Mouse (Mus musculus) right cerebral cortex, postnatal 10 days (tissue): ENCODE data around the gene Osgin1.

Experiments used
- DNase-seq, 2 experiments: peaks; one replicate each; pipeline ENCODE4 v3.0.0; 2021; ENCODE audit warnings: low spot score in 2 of 2

The Osgin1 gene

DNA sequence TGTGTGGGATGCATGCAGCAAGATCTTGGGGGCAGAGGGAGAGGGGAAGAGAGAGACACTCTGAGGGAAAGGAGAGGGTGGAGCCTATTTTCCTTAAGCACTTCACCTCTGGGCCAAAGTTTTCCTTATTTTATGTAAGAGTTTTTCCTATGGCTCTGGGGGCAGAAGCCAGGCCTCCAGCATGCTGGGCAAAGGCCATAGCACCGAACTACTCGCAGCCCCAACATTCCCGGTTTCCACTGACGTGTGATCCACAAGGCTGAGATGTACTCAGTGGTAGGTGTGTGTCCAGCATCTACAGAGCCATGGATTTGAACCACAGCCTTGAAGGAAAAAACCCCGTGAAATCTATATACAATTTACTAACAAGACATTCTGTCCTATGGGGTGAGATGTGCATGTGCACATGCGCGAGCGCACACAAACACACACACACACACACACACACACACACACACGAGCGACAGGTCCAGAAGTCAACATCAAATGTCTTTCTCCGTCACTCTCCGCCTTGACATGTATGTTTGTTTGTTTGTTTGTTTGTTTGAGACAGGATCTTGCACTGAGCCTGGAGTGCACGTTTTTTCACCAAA, at the start of gene Osgin1:
TSS of gene Osgin1 (plus strand) at position 543 of the 593 bp plus-strand sequence.
- DNase-seq: no peak

DNA sequence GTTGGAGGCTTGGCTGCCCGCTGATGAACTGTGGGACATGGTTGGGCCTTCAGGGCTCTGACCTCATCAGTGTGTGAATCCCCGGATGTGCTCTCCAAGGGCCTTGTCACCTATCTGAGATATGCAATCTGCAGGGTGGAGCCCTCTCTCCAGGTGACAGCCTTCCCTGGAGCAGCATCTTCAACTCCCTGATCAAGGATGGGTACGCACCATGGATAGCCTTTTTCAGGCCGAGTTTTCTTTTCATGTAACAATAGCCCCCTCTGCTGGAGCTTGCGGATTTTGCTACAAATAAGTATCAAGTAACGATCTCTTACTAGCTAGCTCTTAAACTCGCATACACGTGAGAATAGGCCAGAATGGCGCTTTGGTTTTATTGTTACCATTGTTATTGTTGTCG, 49.4 kb upstream of the Osgin1 start:
- peak; percentile 87 for DNase-seq

DNA sequence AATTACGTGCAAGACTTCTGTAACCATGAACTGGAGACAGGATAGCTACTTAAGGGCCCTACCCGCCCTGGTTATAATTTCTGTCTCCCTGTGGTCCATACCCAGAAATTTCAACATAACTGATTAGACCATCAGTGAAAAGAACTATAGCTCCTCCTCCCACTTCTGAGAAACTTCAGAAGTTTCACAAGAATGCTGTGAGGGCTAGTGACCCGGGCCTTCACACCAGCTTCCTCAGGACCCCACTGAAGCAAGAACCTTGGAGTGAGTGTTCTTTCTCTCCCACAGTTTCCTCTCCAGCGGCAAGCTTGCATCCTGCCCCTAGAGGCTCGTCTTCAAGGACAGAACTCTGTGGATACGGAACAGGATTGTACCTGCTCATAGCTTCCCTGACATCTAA, 48.1 kb upstream of the Osgin1 start:
- no peak for DNase-seq

DNA sequence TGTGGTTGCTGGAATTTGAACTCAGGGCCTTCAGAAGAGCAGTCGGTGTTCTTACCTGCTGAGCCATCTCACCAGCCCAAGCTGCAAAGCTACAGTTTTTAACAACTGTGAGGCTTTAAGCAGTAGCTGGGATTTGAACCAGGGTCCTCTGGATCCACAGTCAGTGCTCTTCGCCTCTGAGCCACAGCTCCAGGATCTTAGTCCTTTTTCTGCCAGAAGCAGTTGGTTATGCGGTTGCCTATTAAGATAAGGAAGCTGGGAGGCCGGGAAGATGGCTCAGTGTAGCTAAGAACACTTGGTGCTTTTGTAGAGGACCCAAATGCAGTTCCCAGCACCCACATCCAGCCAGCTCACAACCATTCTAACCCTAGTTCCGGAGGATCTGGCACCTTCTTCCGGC, 46.9 kb upstream of the Osgin1 start:
- DNase-seq: no peak

DNA sequence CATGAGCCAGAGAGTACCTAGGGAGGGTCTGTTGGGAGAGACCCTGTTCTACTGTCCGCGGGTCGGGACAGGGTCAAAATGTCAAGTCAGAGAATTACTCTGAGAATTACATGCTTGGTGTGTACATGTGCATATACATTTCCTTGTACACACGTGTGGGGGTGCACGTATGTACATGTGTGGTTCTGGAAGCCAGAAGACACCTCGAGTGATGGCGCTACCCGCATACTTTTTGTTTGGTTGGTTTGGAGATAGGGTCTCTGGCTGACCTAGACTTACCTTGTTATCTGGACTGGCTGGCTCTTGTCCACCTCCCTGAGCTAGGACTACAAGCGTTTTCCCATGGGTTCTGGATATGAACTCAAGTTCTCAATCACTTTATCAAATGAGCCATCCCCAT, 39.8 kb upstream of the Osgin1 start:
- DNase-seq: no peak

DNA sequence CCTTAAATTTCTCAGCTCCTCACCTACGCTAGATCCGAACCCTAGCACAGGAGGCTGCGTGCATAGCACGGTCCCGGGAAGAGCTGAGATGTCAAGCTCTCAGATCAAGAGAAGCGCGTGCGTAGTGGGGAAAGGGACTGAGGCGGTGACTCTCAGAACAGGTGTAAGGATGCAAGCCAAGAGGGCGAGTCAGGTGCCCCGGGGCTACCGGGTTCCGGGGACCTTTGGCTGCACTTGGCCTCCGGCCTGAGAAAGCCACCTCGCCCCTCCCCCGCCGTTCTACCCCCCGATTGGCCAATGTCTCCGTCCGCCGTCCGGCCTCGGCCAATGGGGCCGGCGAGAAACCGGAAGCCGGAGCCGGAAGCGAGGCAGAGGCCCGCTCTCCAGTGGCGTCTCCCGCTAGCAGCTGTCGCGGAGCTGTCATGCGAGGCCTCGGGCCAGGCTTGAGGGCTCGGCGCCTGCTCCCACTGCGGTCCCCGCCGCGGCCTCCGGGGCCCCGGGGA, 39.3 kb upstream of the Osgin1 start, which contains the start of gene Mlycd:
TSS of gene Mlycd (plus strand) at position 355 of the 503 bp plus-strand sequence.
- peak; percentile 96 for DNase-seq

DNA sequence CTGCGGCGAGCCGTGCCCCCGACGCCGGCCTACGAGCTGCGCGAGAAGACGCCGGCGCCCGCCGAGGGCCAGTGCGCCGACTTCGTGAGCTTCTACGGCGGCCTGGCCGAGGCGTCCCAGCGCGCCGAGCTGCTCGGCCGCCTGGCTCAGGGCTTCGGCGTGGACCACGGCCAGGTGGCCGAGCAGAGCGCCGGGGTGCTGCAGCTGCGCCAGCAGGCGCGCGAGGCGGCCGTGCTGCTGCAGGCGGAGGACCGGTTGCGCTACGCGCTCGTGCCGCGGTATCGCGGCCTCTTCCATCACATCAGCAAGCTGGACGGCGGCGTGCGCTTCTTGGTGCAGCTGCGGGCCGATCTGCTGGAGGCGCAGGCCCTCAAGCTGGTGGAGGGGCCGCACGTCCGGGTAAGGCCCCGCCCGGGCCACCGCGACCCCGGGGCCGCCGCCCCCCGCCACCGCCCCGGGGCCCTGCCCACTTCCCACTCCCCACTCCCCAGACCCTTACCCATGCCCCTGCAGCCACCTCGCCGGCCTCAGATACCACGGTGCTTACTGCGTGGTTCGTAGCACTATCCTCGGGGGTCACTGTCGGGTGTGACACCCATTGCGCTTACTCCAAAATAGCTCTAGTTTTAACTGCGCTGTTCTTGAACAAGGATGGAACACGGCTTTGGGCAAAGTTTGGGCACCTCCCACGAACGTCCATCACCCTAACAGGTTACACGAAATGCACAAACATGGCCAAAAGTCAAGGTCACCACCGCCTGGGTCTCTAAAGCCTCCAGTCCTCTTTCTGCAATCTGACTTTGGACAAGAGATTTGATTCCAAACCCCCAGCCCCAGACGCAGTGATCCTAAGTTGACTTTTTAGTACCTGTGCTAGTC, 38.6 kb upstream of the Osgin1 start:
- peak in 1 of 2 experiments; percentile 35 for DNase-seq

DNA sequence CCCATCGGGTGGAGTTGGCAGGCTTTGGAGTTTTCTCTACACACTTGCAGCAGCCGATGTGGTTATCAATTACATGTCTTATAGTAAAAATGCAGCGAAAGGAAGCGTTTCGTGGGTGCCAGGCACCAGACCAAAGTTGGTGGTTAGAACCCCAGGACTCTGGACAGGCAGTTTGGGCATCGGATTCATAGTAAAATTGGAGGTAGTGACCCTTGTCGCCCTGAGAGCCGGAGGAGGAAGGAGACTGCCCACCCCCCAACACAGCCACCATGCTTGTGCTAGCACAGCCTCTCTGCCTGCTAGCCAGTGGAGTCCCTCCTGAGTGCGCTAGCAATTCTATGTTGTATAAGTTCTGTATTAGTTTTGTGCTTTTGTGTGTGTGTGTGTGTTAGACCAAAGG, 35.4 kb upstream of the Osgin1 start:
- no peak for DNase-seq

DNA sequence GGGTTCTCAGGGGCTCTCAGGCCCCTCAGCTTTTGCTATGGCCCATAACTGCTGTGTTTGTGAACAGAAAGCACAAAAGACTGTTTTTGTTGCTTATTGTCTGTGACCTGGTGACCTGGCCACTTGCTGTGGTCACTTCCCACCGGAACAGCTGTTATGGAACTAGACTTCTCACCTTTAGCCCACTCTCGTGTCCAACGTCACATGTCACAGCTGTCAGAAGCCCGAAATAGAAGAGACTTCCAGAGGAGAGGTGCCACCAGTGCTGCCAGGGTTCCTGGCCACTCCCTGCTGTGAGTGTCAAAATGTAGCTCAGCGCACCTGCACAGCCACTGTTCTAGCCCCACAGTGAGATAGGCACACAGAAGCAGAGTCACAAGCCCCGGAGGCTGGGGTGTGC, 34.7 kb upstream of the Osgin1 start:
- DNase-seq: no peak

DNA sequence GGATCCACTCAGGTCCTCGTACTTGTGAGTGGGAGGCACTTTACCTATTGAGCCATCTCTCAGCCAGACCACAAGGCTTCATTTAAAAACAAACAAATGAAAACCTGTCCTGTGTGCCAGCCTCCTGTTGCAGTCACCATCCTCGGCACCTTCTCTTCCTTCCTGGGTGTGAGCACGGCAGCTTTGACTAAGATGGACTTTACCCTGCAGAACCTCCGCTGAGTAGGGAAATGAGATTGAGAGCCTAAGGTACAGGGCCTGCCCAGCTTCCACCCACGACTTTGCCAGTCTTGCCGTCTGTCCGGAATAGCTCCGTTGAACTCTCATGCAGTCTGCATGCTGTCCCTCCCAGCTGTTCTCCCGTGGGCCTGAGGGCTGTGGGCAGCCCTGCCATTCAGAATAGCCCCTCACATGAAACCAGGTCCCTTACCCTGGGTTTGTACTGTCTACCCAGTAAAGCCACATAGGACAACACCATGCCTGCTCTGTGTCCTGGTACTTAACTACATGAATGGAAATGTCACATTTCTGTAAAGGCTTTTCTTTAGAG, 33.7 kb upstream of the Osgin1 start:
- no peak for DNase-seq

DNA sequence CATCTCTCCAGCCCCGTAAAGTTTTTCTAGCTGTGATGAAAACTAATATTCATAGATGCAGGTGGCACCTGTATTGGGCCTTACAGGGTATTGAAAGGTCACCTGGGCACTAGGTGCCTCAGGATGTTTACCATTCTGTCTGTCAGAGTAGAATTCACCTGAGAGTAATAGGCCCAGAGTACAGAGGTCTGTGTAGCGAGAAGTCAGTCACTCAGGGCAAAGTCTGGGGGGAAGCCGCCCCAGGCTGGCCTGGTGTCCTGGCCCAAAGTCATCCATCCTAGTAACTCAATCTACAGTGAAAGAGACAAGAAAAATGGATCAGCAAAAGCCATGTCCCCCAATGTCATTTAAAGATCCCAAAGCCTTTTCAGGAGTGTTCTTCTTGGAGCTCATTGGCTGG, 33.0 kb upstream of the Osgin1 start:
- no peak for DNase-seq

DNA sequence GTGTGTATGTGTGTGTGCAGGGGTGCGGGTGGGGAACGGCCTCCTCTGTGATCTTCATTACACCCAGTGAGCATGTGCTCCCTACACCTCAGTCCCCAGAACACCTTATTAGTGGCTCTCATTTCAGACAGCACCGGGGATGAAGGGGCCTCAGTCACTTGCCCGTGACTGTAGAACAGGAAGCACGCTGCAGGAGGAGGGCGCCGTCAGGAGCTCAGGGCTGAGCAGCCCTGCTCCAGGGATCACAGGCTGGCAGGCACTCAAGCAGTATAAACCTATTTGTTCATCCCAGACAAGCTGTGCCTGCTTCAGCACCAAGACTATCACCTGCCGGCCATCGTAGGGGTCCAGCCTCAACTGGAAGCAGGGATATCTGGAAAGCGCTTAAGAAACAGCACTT, 30.0 kb upstream of the Osgin1 start:
- no peak for DNase-seq

DNA sequence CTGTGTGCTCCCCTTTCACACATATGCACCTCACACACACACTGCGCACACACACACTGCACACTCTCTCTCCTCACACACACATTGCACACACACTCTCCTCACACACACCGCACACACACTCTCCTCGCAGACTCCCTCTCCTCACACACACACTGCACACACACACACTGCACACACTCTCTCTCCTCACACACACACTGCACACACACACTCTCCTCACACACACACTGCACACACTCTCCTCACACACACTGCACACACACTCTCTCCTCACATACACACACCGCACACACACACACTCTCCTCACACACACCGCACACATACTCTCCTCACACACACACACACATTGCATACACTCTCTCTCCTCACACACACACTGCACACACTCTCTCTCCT, 29.3 kb upstream of the Osgin1 start:
- no peak for DNase-seq

DNA sequence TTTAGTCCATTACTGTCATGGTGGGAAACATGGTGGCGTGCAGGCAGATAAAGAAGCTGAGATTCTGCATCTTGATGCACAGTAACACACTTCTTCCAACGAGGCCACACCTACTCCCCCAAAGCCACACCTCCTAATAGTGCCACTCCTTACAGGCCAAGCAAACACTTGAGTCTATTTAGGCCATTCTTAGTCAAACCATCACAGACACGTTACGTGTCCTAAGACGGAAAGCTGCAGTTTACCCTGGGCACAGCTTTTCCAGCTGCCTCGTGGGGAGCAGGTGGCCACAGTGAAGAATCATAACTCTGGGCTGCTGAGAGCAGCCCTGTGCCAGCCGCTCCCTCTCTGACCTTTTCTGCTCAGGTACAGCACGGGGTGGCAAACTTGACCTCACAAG, 25.6 kb upstream of the Osgin1 start:
- no peak for DNase-seq

DNA sequence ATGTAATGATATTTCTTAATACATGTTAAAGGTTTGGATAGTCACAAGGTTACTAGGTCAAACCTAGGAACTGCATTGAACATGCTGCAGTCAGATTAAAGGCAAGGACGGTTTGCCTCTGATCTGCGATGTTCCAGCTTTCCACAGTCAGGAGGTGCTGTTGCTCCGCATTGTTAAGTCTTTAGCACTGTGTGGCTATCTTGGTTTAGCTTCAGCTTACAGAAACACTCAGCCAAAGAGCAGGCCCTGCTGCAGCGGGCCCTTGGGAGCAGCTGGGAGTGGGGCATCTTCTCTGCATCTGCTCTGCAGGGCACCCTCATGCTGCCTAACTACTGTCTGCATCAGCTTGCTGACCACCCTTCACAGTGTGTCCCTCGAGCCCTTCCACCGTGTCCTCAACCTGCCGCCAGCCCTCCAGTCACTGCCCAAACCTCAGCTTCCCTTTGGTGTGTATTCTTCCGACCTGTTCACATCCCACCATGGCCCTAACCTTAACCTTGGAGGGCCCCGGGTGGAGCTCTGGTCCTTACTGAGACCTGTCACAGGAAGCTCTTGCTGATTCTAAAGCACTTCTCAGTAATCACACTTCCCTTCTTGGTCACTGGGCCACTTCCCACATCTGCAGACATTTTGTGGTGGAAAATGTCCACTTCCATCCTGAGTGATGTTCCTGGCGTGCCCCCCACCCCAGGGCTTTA, 21.7 kb upstream of the Osgin1 start:
- no peak for DNase-seq

DNA sequence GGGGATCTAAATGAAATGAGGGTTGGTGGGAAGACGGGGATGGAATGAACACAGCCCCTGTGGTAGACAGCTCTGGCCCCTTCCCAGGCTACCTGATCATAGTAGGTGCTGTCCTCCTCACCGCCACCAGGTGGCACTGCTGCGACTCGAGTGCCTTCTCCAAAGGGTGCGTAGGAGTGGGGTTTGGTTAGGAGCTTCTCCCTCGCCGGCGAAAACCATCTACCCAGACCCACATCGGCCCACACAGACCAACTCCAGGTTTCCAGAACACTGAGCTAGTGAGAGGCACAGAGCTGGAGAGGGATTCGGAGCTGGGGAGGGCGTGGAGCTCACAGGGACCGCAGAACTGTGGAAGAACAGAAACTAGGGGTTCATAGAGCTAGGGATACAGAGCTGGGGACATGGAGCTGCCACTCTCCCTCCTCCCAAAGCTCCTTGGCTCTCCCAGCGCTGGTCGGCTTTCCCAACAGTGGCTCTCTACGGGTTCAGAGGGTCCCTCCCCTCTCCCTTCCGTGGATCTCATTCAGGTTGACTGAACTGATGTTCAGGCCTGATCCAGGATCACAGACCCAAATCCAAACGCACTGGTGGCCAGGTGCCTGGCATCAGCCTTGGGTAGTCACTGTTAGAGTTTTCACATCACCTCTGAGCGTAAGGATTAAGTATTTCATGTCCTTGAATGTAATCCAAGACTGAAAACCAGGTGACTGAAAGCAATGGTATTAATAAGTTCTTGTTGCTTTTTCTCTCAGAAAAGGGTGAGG, 21.0 kb upstream of the Osgin1 start:
- DNase-seq: peak; percentile 81 to 86

DNA sequence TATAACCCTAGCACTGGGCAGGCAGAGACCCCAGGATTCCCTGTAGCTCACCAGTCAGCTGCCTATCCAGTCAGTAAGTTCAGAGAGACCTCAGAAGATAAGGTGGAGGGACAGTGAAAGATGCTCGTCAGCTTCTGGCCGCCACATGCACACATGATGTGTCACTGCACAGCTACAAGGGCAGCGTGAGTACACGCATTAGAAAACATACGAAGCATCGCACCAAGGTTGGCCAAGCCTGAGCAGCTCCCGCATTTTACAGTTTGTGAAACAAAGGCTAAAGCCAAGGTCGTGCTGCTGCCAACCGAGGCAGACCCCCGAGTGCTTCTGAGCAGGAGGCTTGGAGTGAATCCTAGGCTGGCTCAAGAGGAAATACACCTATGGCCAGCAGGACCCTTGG, 20.3 kb upstream of the Osgin1 start:
- no peak for DNase-seq

DNA sequence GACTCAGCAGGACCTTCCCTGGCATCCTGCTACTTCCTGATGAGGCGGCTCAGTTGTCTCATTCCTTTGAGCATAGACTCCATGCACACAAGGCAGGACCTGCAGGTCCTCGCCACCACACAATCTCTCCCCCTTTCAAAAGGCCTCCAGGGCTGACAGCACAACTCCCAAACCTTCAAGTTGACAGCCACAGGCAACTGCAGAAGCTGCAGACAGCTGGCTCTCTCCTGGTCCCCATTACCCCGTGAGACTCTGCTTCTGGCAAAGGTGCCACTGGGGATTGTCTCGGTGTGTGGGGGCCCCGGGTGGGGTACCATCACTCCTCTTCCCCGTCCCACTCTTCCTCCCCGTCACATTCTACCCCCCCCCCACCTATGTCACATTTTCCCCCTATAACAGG, 13.6 kb upstream of the Osgin1 start:
- DNase-seq: no peak

DNA sequence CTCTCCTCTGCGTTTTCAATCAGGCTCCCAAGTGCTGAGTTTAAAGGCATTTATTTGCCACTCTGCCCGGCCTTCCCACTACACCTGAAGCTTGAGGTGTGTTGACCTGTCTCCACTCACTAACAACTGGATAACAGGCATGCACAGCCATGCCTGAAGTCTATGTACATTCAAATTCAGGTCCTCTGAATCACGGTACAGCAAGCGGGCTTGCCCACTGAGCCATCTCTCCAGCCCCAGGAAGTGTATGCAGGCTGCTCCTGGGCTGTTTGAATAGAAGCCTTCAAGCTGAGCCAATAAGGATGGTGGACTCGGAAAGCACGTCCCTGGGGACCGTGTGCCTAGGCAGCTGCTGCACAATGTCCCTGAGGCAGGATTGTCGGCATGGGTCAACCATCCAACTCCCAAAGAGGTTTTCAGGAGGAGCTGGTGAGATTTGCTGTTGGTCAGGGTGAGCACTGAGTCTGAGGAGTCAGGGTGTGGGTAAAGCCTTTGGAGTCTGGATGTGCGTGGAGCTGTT, 12.3 kb upstream of the Osgin1 start:
- no peak for DNase-seq

DNA sequence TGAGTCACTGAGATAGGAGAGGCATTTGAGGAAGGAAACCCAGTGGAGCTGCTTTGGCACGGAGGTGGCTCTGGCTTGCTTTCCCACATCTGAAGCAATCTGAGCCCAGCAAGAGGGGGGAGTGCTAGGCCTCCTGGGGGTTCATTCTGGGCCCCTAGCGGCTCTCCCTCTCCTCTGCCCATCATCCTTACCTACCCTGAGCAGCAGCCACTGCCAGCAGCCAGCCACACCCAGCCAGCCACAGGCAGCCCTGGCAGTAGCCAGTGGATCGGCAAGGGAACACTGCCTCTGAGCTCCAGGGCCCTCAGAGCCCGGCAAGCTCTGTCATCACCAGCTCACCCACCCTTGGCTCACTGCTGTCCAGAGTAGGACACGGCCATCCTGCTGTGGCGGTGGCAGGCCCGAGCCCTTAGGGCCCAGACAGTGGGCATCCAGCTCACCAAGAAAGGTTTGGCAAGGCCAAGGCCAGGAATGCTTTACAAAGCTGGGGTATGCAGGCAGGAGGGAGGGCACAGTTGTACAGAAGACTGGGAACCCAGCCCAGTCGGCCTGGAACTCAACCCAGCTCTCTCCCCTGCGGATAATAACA, 11.7 kb upstream of the Osgin1 start:
- DNase-seq: peak in 1 of 2 experiments; percentile 53

DNA sequence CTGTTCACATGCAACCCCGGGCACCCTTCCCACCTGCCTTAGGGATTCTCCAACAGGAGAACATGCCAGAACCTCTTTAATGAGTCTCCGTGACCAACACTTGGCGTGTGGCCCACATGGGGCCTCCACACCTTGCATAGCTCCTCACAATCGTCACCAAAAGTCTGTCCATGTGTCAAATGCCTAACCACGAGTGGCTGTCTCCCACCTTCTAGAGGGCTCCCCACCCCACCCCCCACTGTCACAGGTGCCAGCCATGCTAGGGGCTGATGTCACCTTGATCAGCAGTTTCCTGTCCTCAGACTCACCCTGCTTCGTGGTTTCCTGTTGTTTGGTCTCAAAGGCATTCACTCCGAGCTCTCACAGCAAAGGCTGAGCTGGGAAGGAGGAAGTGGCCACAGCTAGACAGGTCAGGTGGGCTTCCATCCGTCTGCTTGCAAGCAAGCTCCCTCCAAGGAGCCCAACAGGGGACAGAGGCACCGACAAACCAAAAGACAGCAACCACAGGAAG, 10.2 kb upstream of the Osgin1 start:
- DNase-seq: peak in 1 of 2 experiments; percentile 52
